Mouse (Mus musculus) gastrocnemius, postnatal 4 days (tissue): ENCODE data around the gene Itpripl1. TPM values are rescaled to one million over a fixed set of nuclear protein-coding genes. Genes with fewer than 3 reads are reported as not detected.
"Not testable (repeated sequence)": the region's sequence is repeated elsewhere in the genome, so short reads cannot be mapped to it uniquely, and the experiment has no call there.

ENCODE experiments used
- DNase-seq, 2 experiments: peaks; one replicate each; pipeline ENCODE4 v3.0.0; 2021 to 2022; ENCODE audit warnings: low spot score in 2 of 2, mixed read lengths in 2 of 2
- total RNA-seq, 2 experiments: library from RNA; stranded (reverse); gene quantifications; 2 replicates each; pipeline ENCODE4 v1.2.3; 2021

The Itpripl1 gene
- total RNA-seq, 2 experiments from 2014 or later, result 11.1 to 11.2 TPM

GRCm38 (mm10) chr2:127108986-127109385 lies 34.3 kb downstream of the Itpripl1 start:
- no peak for DNase-seq

GRCm38 (mm10) chr2:127092000-127092399 lies 51.2 kb downstream of the Itpripl1 start:
- DNase-seq, result no peak

GRCm38 (mm10) chr2:127090151-127090550 lies 53.1 kb downstream of the Itpripl1 start:
- DNase-seq, result not testable (repeated sequence)

Other genes starting within 250 kb of the Itpripl1 start
- gene Sppl2a, start 210.2 kb downstream of the Itpripl1 start, total RNA-seq, result 10 to 100 TPM; 42.4 to 49.1 TPM
- gene Ap4e1, start 134.7 kb downstream of the Itpripl1 start, total RNA-seq, result 10 to 100 TPM; 11.5 to 14.3 TPM
- 10 to 100 TPM; 23.1 to 24.9 TPM for gene Blvra, start 72.8 kb downstream of the Itpripl1 start, total RNA-seq
- 10 to 100 TPM; 22.3 to 24.0 TPM for gene Ncaph, start 9.5 kb downstream of the Itpripl1 start, total RNA-seq
- 1 to 10 TPM in 1 of 2 experiments, under 1 TPM in 1; 0.67 to 1.2 TPM for gene 1810024B03Rik, start 64.8 kb upstream of the Itpripl1 start, total RNA-seq
- 10 to 100 TPM; 65.2 to 65.8 TPM for gene Snrnp200, start 64.9 kb upstream of the Itpripl1 start, total RNA-seq
- gene Ciao1, start 104.4 kb upstream of the Itpripl1 start, total RNA-seq, result 10 to 100 TPM; 51.0 to 55.2 TPM
- 10 to 100 TPM; 47.9 to 48.5 TPM for gene Tmem127, start 104.5 kb upstream of the Itpripl1 start, total RNA-seq
- 100 to 1,000 TPM; 108 to 129 TPM for gene Stard7, start 126.8 kb upstream of the Itpripl1 start, total RNA-seq
- 1 to 10 TPM; 3.2 to 3.6 TPM for gene Dusp2, start 192.7 kb upstream of the Itpripl1 start, total RNA-seq
- gene Astl, start 195.2 kb upstream of the Itpripl1 start, total RNA-seq, result under 1 TPM; 0.12 to 0.31 TPM
- gene Adra2b, start 219.8 kb upstream of the Itpripl1 start, total RNA-seq, result 1 to 10 TPM in 1 of 2 experiments, under 1 TPM in 1; 0.96 to 1.2 TPM